Mouse (Mus musculus) kidney, embryonic 16.5 days (tissue): ENCODE measurements around the gene 1700016H13Rik. TPM values are rescaled to one million over a fixed set of nuclear protein-coding genes. Genes with fewer than 3 reads are reported as not detected.

Source experiments
- ATAC-seq: fragments of 200-750 bp; cut with Nextera tagmentation; 2 replicates; pipeline ENCODE4 v1.8.0; 2017; ENCODE audit warnings: moderate TSS enrichment; ENCODE audit not compliant: low FRiP score, low TSS enrichment
- H3K27ac ChIP-seq: fragments of 300-500 bp; sonication (generic); 2 replicates; pipeline ENCODE4 v1.5.1; 2014; ENCODE audit warnings: low read length
- H3K27me3 ChIP-seq: fragments of 300-500 bp; sonication (generic); 2 replicates; pipeline ENCODE4 v1.6.1; 2014; ENCODE audit warnings: low read length, control low read depth, mixed read lengths; ENCODE audit not compliant: insufficient read depth
- H3K36me3 ChIP-seq: fragments of 300-500 bp; sonication (generic); 2 replicates; pipeline ENCODE4 v1.6.1; 2014; ENCODE audit warnings: low read length, control low read depth, mixed read lengths; ENCODE audit not compliant: insufficient read depth
- H3K4me1 ChIP-seq: fragments of 300-500 bp; sonication (generic); 2 replicates; pipeline ENCODE4 v1.6.1; 2014; ENCODE audit warnings: low read length, control low read depth, mixed read lengths; ENCODE audit not compliant: insufficient read depth
- H3K4me2 ChIP-seq: fragments of 300-500 bp; sonication (generic); replicated peaks from 2 replicates; pipeline ENCODE4 v1.6.1; 2014; ENCODE audit warnings: low read depth, low read length
- H3K4me3 ChIP-seq: fragments of 300-500 bp; sonication (generic); 2 replicates; pipeline ENCODE4 v1.5.1; 2014; ENCODE audit warnings: mild to moderate bottlenecking, low read length
- H3K9ac ChIP-seq: fragments of 300-500 bp; sonication (generic); replicated peaks from 2 replicates; pipeline ENCODE4 v1.6.1; 2014; ENCODE audit warnings: low read length
- H3K9me3 ChIP-seq: fragments of 300-500 bp; sonication (generic); 2 replicates; pipeline ENCODE4 v1.6.1; 2016; ENCODE audit warnings: low read length, control low read depth
- WGBS: fragments of 180-500 bp; shearing (Covaris S2); extraction: QIAGEN DNeasy Blood & Tissue Kit; methylation state at CpG from one replicate; pipeline ENCODE4 v1.1.7; 2014; 5-methylcytosine and 5-hydroxymethylcytosine counted together
- polyA plus RNA-seq: library from polyadenylated mRNA; unstranded; fragments of >200 nt; fragmentation: Nextera tagmentation; extraction: Ambion mirVana; gene quantifications from 2 replicates; pipeline ENCODE4 v1.2.1, GENCODE M21; 2015

1700016H13Rik gene
- polyA plus RNA-seq, 1 experiment from 2014 or later = 0.14 TPM

- Histone ChIP-seq H3K27me3 (no peaks in the 10 kb centered on the region), H3K4me2 (no peak overlapping the region), H3K36me3 (no peaks in the 10 kb centered on the region), H3K4me3 (no peak overlapping the region), H3K9ac (no peak overlapping the region), H3K4me1 (no peaks in the 10 kb centered on the region), H3K9me3 (no peaks in the 10 kb centered on the region), H3K27ac (no peak overlapping the region)
- 48% methylated on average over 6 of the region's 6 CpGs for WGBS
- ATAC-seq = 0 out of 2 replicates have a peak, but pooled peaks have one; percentile 37
Measured at GRCm38 (mm10) chr5:103677894-103678293, 22.1 kb upstream of the 1700016H13Rik start.

DNA sequence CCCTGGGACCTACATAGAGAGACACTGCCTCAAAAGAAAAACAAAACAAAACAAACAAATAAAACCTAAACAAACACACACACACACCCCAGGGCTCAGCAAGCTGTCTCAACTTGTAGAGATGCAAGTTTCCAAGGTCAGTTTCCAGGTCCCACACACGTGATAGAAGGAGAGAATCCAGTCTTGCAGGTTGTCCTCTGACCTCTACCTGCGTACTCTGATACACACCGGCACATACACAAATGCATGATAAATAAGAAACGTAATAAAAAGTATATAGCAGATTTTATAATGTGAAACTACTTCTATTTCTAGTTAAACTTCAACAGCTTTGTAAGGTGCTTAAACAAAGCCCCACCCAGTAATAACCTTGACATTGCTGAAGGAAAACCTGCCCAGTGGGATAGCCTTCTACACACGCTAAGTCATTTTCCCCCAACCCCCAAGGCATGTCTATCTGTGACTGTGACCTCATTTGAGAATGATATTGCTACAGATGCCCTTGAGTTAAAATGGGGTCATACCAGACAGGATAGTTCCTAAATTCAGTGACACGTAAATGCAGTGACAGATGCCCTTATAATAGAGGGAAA lies 20.6 kb upstream of the 1700016H13Rik start:
- H3K27me3 ChIP-seq = no peaks in the 10 kb centered on the region
- no peak overlapping the region for H3K9ac ChIP-seq
- 83% methylated on average over 6 of the region's 6 CpGs for WGBS
- H3K4me1 ChIP-seq = no peaks in the 10 kb centered on the region
- no peak overlapping the region for H3K27ac ChIP-seq
- no peak overlapping the region for H3K4me2 ChIP-seq
- no peaks in the 10 kb centered on the region for H3K36me3 ChIP-seq
- ATAC-seq = no peak
- no peak overlapping the region for H3K4me3 ChIP-seq
- no peaks in the 10 kb centered on the region for H3K9me3 ChIP-seq

GRCm38 (mm10) chr5:103674482-103674881 lies 18.7 kb upstream of the 1700016H13Rik start:
- H3K4me1 ChIP-seq = no peaks in the 10 kb centered on the region
- H3K27ac ChIP-seq = no peak overlapping the region
- no peaks in the 10 kb centered on the region for H3K27me3 ChIP-seq
- H3K4me2 ChIP-seq = no peak overlapping the region
- no peaks in the 10 kb centered on the region for H3K9me3 ChIP-seq
- 66% methylated on average over 6 of the region's 6 CpGs for WGBS
- H3K4me3 ChIP-seq = no peak overlapping the region
- H3K9ac ChIP-seq = no peak overlapping the region
- no peak for ATAC-seq
- no peaks in the 10 kb centered on the region for H3K36me3 ChIP-seq

DNA sequence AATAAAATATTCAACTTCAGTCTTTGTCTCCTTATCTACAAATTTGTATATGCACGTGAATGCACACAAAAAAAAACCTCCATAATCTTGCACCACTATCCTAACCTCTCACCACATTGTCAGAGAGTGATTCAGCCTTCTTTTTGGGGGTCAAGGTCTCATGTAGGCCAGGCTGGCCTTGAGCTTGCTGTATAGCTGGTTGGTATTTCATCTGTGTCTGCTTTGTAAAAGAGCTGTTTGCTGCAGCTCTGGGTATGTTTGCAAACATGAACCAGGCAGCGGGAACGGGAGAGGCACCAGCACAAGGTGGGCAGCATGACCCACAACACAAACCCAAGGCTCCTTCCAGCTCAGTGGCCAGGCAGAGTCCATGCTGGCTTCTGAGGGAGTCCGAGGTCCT lies 17.8 kb upstream of the 1700016H13Rik start:
- no peak overlapping the region for H3K9ac ChIP-seq
- no peak for ATAC-seq
- no peaks in the 10 kb centered on the region for H3K4me1 ChIP-seq
- H3K4me2 ChIP-seq = no peak overlapping the region
- H3K36me3 ChIP-seq = no peaks in the 10 kb centered on the region
- no peak overlapping the region for H3K27ac ChIP-seq
- WGBS = 68% methylated on average over 4 of the region's 4 CpGs
- no peaks in the 10 kb centered on the region for H3K9me3 ChIP-seq
- no peaks in the 10 kb centered on the region for H3K27me3 ChIP-seq
- H3K4me3 ChIP-seq = no peak overlapping the region

- H3K27me3 ChIP-seq = no peaks in the 10 kb centered on the region
- no peaks in the 10 kb centered on the region for H3K36me3 ChIP-seq
- no peak overlapping the region for H3K9ac ChIP-seq
- H3K9me3 ChIP-seq = no peaks in the 10 kb centered on the region
- no peaks in the 10 kb centered on the region for H3K4me1 ChIP-seq
- no peak overlapping the region for H3K27ac ChIP-seq
- no peak for ATAC-seq
- WGBS = 69% methylated on average over 3 of the region's 3 CpGs
- H3K4me2 ChIP-seq = no peak overlapping the region
- no peak overlapping the region for H3K4me3 ChIP-seq
Measured at GRCm38 (mm10) chr5:103671858-103672257, 16.0 kb upstream of the 1700016H13Rik start.

DNA sequence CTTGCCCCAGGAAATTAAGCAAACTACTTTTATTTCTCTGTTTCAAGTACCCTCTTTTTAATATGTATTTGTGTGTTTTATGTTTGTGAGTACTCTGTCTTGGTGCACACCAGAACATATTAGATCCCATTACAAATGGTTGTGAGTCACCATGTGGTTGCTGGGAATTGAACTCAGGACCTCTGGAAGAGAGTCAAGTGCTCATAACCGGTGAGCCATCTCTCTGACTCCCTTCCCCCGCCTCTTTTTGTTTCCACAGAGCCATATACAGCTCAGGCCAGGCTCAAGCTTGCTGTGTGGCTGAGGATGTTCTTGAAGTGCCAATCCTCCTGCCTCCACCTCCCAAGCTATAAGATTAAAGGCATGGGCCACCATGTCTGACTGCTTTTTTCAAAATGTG lies 10.1 kb upstream of the 1700016H13Rik start:
- WGBS = 61% methylated on average over 2 of the region's 2 CpGs
- Histone ChIP-seq H3K9me3 (no peaks in the 10 kb centered on the region), H3K36me3 (no peaks in the 10 kb centered on the region), H3K4me1 (no peaks in the 10 kb centered on the region), H3K27ac (no peak overlapping the region), H3K4me2 (no peak overlapping the region), H3K27me3 (no peaks in the 10 kb centered on the region), H3K9ac (no peak overlapping the region), H3K4me3 (no peak overlapping the region)
- ATAC-seq = no peak

- Histone ChIP-seq H3K9me3 (no peaks in the 10 kb centered on the region), H3K4me3 (no peak overlapping the region), H3K9ac (no peak overlapping the region), H3K27ac (no peak overlapping the region), H3K36me3 (no peaks in the 10 kb centered on the region), H3K4me2 (no peak overlapping the region), H3K4me1 (no peaks in the 10 kb centered on the region), H3K27me3 (no peaks in the 10 kb centered on the region)
- WGBS = 72% methylated on average over 9 of the region's 9 CpGs
- ATAC-seq = no peak
Measured at GRCm38 (mm10) chr5:103664932-103665331, 9.1 kb upstream of the 1700016H13Rik start.

- H3K4me1 ChIP-seq = peaks cover 4% of the 10 kb centered on the region; the same call in 1 of the 2 replicates
- H3K9ac ChIP-seq = no peak overlapping the region
- ATAC-seq = no peak
- H3K27ac ChIP-seq = no peak overlapping the region
- 36% methylated on average over 3 of the region's 3 CpGs for WGBS
- H3K36me3 ChIP-seq = no peaks in the 10 kb centered on the region
- no peak overlapping the region for H3K4me3 ChIP-seq
- no peaks in the 10 kb centered on the region for H3K9me3 ChIP-seq
- H3K27me3 ChIP-seq = no peaks in the 10 kb centered on the region
- H3K4me2 ChIP-seq = no peak overlapping the region
Measured at GRCm38 (mm10) chr5:103659571-103659970, 3.8 kb upstream of the 1700016H13Rik start.

DNA sequence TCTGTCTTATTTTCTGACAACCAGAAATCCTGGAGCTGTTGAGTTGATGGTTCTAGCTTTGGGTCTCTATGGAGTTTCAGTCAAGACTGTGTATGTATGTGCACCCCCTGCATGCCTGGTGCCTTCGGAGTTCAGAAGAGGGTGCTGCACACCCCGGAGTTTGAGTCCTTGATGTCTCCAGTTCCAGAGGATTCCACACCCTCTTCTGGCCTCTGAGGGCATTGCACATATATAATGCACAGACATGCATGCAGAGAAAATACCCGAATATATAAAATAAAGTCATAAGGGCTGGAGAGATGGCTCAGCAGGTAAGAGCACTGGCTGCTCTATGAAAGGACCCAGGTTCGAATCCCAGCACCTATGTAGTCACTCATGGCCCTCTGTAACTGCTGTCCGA lies 3.1 kb upstream of the 1700016H13Rik start:
- WGBS = 74% methylated on average over 5 of the region's 5 CpGs
- Histone ChIP-seq H3K4me2 (no peak overlapping the region), H3K27ac (no peak overlapping the region), H3K36me3 (no peaks in the 10 kb centered on the region), H3K9ac (no peak overlapping the region), H3K27me3 (no peaks in the 10 kb centered on the region), H3K9me3 (no peaks in the 10 kb centered on the region), H3K4me1 (peaks cover 4% of the 10 kb centered on the region; the same call in 1 of the 2 replicates), H3K4me3 (no peak overlapping the region)
- ATAC-seq = no peak

DNA sequence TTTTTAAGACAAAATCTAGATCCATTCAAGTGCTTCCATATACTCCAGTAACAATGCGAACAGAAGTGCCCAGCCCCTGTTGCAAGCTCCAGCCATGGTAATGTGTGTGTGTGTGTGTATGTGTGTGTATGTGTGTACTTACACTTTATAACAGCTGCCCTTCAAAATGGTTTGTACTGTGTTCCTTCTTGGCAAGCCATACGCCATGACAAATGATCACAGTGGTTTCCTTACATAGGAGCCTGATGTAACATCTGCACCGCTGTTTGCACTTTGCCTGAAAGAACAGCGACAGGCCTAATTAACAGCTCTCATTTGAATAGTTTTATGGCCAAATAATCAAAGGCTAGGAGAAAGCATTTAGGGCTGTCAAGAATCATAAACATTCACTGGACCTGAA lies 1.0 kb downstream of the 1700016H13Rik start:
- no peak overlapping the region for H3K27ac ChIP-seq
- H3K36me3 ChIP-seq = no peaks in the 10 kb centered on the region
- peaks cover 4% of the 10 kb centered on the region; the same call in 1 of the 2 replicates for H3K4me1 ChIP-seq
- H3K4me2 ChIP-seq = peak overlapping the region; percentile 100
- H3K27me3 ChIP-seq = no peaks in the 10 kb centered on the region
- H3K9ac ChIP-seq = no peak overlapping the region
- ATAC-seq = peak; percentile 33; the same call in 1 of the 2 replicates
- no peaks in the 10 kb centered on the region for H3K9me3 ChIP-seq
- peak overlapping the region; percentile 63 for H3K4me3 ChIP-seq
- 33% methylated on average over 4 of the region's 4 CpGs for WGBS
